Comparison of ENCODE assay signal across 8 mouse cellular contexts in the genomic region with DNA sequence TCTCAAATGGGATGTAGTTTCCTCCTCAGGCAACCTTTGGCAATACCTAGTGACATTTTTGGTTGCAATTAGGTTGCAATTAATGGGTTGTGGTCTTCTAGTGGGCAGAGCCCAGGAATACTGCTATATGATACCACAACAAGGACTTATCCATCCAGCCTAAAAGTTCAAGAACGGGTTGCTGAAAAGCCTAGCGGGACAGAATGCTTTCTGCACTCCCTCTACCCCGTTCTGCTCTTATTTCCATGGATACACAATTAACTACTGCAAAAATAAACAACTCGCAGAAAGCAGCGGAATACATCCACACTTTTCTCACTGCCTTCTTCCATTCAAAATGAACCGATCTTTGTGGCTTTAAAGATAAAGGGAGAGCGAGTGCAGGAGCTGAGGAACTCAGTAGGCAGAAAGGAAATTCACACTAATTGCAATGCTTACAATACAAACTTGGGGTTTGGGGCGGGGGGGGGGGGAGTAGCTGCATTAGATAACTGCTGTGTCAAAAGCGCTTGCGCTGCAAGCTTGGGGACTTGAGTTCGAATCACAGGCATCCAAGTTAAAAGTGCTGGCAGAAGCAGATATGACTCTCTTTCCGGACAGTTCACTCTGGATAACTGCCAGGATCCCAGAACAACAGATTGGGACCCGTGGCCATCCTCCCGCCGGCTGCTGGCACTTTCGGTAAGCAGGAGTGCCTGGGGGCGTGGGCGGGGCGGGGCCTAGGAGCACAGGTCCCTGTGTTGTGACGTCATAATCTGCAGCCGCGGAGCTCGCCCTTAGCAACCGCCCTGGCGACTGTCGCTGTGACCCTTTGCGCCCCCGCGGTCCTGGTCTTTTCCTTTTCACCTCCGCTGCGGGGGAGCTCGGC. TPM values are rescaled to one million over a fixed set of nuclear protein-coding genes. Genes with fewer than 3 reads are reported as not detected.
DNase-seq lines count a peak whose midpoint lies in the region; ATAC-seq lines count a peak whose summit lies in the region.

TSS of gene Spata7 (plus strand) at position 766 of the 868 bp plus-strand sequence.

- H3K27ac ChIP-seq in hindbrain, embryonic 14.5 days: peak within 1 kb of the TSS; percentile 51; the same call in 1 of the 2 replicates

- 4% methylated on average over 32 of the region's 32 CpGs for WGBS in hindbrain, embryonic 14.5 days

- 0 out of 2 replicates have a peak, but pooled peaks cover 3% of the 10 kb centered on the region for H3K9me3 ChIP-seq in hindbrain, embryonic 14.5 days (ENCODE audit: control insufficient read depth, low read length)

- peaks cover 6% of the 10 kb centered on the region for H3K4me1 ChIP-seq in hindbrain, embryonic 14.5 days (replicated peaks; ENCODE audit: control insufficient read depth, insufficient read depth, low read length)

- H3K9ac ChIP-seq in hindbrain, embryonic 14.5 days: peak within 1 kb of the TSS; percentile 82

- H3K4me2 ChIP-seq in hindbrain, embryonic 14.5 days (replicated peaks): peak within 1 kb of the TSS; percentile 54

- ATAC-seq in hindbrain, embryonic 14.5 days (ENCODE audit: low FRiP score): peak; percentile 93

- no peaks in the 10 kb centered on the region for H3K27me3 ChIP-seq in hindbrain, embryonic 14.5 days (ENCODE audit: control insufficient read depth, insufficient read depth, low read length)

- peaks cover 3% of the 10 kb centered on the region for H3K36me3 ChIP-seq in hindbrain, embryonic 14.5 days (replicated peaks; ENCODE audit: control insufficient read depth, insufficient read depth)

- H3K4me3 ChIP-seq in hindbrain, embryonic 14.5 days (replicated peaks; ENCODE audit: low read length): peak within 1 kb of the TSS; percentile 53

- DNase-seq in T-cell, adult 2 months (ENCODE audit: low spot score): peak; percentile 72
- peak; percentile 90 to 92 for DNase-seq in cerebellum, postnatal 25 days
- peak; percentile 77 to 80 for DNase-seq in frontal cortex, postnatal 25 days (ENCODE audit: low spot score in 2 of 2)
- DNase-seq in hindbrain, embryonic 14.5 days (ENCODE audit: low spot score): peak; percentile 82
- DNase-seq in layer of hippocampus, postnatal 25 days (ENCODE audit: extremely low spot score in 1 of 2, low spot score in 1 of 2): peak; percentile 69 to 75
- peak; percentile 78 for DNase-seq in lung, postnatal 14 days
- peak; percentile 83 for DNase-seq in ovary, postnatal 36 days (ENCODE audit: low spot score)
- DNase-seq in thymus, postnatal 14 days: peak; percentile 84

RNA-seq across cellular contexts. Expression of gene Spata7, which starts in this region (rescaled TPM):
- polyA plus RNA-seq in hindbrain, embryonic 14.5 days (2014; fragmentation: Nextera tagmentation; extraction: Ambion mirVana): 29.3 and 29.9 TPM in 2 replicates
- 10 to 100 TPM; 24.6 to 30.2 TPM for total RNA-seq in layer of hippocampus, postnatal 25 days (2021)

Comparison
In these comparisons a context has a peak if more than half of its experiments do, and no peak if none do; other contexts are left out.
1. Peak in every context shown above with its lines: DNase-seq, ATAC-seq, H3K4me3 ChIP-seq and H3K27ac ChIP-seq.